Mouse (Mus musculus) brain, embryonic 14.5 days (tissue): ENCODE data around the gene Mdm4. TPM values are rescaled to one million over a fixed set of nuclear protein-coding genes. Genes with fewer than 3 reads are reported as not detected.

Experiments
- DNase-seq: peaks from one replicate; pipeline ENCODE4 v3.0.0-alpha.2; 2011; ENCODE audit warnings: low read depth
- CTCF ChIP-seq: fragments of 200-500 bp; IDR thresholded peaks from 2 replicates; pipeline ENCODE4 v1.5.1; 2012; ENCODE audit warnings: inconsistent platforms, mild to moderate bottlenecking, moderate library complexity, borderline replicate concordance; ENCODE audit not compliant: insufficient read depth, insufficient read length; ENCODE audit errors: extremely low read depth
- POLR2A ChIP-seq: fragments of 200-500 bp; IDR thresholded peaks from 2 replicates; pipeline ENCODE4 v1.6.1; 2012; ENCODE audit warnings: mild to moderate bottlenecking, inconsistent platforms, borderline replicate concordance; ENCODE audit not compliant: poor library complexity, insufficient read depth, insufficient read length, severe bottlenecking; ENCODE audit errors: extremely low read depth
- polyA plus RNA-seq: library from polyadenylated mRNA; depleted of rRNA; stranded (reverse); fragments of >200 nt; gene quantifications from 2 replicates; pipeline ENCODE4 v1.2.3, GENCODE M21; 2012; rRNA removed

The Mdm4 gene
- 113 and 132 TPM in 2 replicates for polyA plus RNA-seq

DNA sequence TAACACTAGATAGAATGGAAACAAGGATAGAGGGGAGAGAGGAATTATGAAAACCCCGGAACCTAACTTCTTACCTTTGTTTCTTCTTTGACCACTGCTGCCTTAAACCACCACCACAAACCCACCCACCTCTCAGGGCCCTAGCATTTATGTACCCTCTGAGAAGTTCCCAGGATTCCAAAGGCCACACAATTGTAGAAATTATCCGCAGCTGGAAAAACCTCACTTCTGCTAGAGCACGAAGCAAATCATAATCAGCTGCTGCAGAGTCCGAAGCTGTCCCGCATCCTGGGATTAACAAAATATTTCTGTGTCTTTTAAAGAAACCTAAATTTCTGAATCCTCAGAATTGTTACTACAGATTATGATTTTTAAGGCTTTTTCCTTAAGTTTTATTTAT is at the start of gene Mdm4:
Mdm4 (minus strand) TSS at position 101 of the 400 bp plus-strand sequence.
- TF ChIP-seq POLR2A (no peak), CTCF (no peak)
- no peak for DNase-seq

DNA sequence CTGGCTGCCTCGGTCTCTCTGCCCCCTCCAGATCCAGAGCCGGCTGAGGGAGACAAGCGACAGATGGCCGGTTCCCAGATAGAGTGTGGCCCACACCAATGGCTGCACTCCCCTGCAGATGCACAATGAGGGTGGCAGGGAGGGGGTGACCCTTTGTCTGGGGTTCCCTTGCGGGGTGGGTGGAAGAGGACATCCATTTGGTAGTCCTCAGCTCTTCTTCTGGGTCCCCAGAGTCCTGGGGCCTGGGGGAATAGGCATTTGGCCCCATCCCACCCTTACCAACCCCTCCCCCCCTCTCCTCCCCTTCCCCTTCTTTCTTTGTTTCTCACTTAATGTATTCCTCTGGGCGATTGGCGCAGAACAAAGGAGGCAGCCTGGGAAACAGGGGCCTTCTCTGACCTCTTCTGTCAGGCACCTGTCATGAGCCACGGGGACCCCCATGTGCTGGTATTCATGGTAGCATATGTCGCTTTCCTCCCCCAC is 49.8 kb upstream of the Mdm4 start:
- TF ChIP-seq CTCF: no peak
- no peak for TF ChIP-seq POLR2A
- peak; percentile 94 for DNase-seq

DNA sequence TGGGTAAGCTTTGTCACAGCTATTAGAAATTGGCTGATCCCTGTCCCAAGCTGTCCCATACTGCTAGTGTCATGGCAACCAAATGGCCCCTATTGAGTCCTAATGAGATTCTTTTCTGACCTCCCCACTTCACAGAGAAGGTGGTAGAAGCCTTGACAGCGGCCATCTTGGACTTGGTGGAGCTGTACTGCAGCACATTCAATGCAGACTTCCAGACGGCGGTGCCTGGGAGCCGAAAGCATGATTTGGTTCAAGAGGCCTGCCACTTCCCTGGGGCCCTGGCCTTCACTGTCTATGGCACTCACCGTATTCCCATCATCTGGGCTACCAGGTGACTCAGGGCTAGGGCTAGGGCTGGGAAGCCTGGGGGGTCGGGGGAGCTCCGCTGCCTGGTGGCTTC is 49.1 kb upstream of the Mdm4 start:
- DNase-seq: peak; percentile 80
- TF ChIP-seq CTCF (no peak), POLR2A (no peak)

DNA sequence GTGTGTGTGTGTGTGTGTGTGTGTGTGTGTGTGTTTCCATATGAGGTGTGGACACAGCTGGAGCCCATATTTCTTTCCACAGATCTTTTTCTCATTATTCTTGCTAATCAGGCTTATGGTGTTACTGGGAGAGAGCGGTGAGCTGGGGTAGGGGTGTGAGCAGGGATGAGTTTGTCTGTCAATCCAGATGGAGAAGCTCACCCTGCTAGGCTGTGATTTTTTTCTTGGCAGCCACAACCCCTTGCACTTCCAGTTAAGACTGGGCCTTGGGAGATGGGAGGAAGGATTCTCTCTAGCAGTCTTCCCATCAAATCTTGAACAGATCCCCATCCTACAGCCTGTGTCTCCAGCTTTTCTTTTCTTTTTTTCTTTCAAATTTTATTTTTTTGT is 48.0 kb upstream of the Mdm4 start:
- DNase-seq: peak; percentile 86
- no peak for TF ChIP-seq CTCF
- no peak for TF ChIP-seq POLR2A

GRCm38 (mm10) chr1:133077606-133078337 is 47.4 kb upstream of the Mdm4 start:
- no peak for DNase-seq
- TF ChIP-seq CTCF (no peak), POLR2A (no peak)

DNA sequence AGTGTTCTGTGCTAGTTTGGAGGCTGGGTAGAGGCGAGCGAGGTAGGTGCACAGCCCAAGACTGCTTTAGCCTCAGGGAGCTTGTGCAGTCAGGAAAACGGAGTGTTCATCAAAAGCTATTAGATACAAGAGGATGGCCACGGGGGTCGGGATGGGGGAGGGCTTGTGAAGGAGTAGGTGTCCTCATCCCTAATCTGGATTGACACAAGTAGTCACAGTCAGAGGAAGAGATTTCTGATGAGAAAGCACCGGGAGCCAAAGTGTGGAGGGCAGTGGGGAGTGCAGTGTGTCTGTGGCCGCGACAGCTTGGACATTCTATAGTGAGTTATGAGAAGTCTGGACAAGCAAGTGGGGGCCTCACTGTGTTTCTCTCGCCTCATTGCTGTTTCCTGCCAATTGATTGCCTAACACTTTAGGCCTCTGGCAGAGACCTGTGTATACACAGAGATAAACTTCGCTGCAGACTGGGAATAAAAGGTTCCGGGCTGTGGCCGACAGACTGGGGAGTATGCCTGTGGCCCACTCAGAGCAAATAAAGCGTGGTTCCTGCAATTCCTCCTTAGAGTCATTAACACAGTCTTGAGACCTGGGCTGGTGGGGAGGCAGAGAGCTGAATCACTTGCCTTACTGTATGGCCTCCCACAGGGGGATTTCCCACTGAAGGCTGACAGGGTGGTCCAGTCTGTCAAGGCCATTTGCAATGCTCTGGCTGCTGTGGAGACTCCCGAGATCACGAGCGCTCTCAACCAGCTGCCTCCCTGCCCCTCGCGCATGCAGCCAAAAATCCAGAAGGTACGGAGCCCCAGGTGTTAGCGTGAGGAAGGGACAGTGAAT is 46.5 kb upstream of the Mdm4 start:
- TF ChIP-seq CTCF (no peak), POLR2A (no peak)
- DNase-seq: peak; percentile 65

DNA sequence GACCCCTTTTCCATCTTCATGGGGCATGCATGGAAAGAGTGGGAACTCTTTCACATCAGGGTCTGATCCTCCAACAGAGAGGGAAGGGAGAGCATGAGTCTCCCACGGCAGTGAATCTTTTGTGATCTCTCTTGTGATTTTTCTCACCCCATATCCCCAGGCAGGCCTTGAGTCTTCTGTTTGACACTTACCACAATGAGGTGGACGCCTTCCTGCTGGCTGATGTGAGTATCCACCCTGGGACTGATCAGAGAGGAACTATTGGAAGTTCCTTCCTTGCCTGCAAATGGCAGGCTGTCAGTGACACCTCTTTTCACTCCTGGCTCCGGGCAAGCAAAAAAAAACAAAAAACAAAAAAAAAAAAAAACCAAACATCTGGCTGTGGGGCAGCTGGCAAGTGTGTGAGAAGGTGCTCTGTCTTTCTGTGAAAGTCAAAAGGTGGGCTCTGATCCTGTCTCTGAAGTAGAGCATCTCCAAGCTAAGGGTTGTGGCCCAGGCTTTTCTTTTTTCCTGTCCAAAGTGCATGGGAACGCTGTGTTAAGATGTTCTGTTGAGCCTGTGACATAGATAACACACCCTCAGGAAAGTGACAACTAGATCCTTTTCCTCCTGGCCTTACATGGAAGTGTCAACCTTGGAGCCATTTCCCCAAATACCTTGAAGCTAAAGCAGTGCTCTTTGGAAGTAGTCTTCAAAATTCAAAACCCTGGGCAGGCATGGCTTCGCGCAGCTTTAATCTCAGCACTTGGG is 45.5 kb upstream of the Mdm4 start:
- TF ChIP-seq POLR2A (no peak), CTCF (no peak)
- no peak for DNase-seq

GRCm38 (mm10) chr1:133074541-133074940 is 44.2 kb upstream of the Mdm4 start:
- DNase-seq: no peak
- no peak for TF ChIP-seq POLR2A
- no peak for TF ChIP-seq CTCF

GRCm38 (mm10) chr1:133073327-133073856 is 43.0 kb upstream of the Mdm4 start:
- DNase-seq: no peak
- TF ChIP-seq CTCF: no peak
- TF ChIP-seq POLR2A: no peak

DNA sequence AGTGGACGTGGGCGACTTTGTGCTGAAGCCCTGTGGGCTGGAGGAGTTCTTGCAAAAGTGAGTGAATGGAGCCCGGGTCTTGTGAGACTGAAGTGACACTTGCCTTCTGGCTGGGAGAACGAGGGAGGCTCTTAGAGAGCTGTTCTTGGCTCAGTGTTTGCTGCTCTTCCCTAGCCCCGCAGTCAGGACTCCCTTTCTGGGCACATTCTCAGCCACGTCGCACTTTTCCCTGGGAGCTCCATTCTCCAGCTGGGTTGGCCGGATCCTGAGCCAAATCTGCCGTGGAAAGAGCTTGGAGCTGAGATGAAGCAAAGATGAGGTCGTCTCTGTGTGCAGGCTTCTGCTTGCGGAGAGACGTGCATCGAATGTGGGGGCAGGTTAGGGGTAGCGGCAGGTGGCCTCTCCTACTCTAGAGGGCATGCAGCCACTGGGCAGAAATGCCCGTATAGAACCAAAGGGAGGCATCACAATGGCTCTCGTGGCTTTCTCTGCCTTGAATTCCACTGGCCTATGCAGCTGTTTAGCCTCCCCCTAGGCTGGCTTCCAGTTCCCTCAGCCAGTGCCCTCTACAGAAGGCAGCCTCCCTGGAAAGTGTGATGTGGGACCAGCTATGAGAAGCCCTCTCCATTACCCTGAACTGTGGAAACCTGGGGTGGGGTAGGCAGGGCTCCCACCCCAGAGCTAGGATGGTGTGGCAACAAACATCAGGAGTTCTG is 41.5 kb upstream of the Mdm4 start:
- TF ChIP-seq CTCF (no peak), POLR2A (no peak)
- DNase-seq: peak; percentile 82

GRCm38 (mm10) chr1:133070157-133070556 is 39.8 kb upstream of the Mdm4 start:
- TF ChIP-seq POLR2A (no peak), CTCF (no peak)
- DNase-seq: peak; percentile 45
